Mouse (Mus musculus) lung, adult 2 months (tissue): ENCODE measurements around the gene Nat8f6.

ENCODE experiments used
- CTCF ChIP-seq: fragments of 200-500 bp; IDR thresholded peaks from 2 replicates; pipeline ENCODE4 v1.5.1; 2011; ENCODE audit warnings: mild to moderate bottlenecking, low read length, control low read depth; ENCODE audit not compliant: insufficient read depth
- POLR2A ChIP-seq: fragments of 200-500 bp; IDR thresholded peaks from 2 replicates; pipeline ENCODE4 v1.6.1; 2011; ENCODE audit warnings: low read depth, mild to moderate bottlenecking, control low read depth, low read length, borderline replicate concordance; ENCODE audit errors: extremely low read depth

GRCm38 (mm10) chr6:85861247-85861646 is 40.5 kb upstream of the Nat8f6 start:
- TF ChIP-seq CTCF (no peak), POLR2A (no peak)
